Mouse (Mus musculus) forebrain, embryonic 11.5 days (tissue): Measurements from ENCODE around the gene Slc5a6. TPM values are rescaled to one million over a fixed set of nuclear protein-coding genes. Genes with fewer than 3 reads are reported as not detected.

Experiments
- ATAC-seq: fragments of 200-750 bp; cut with Nextera tagmentation; replicated peaks from 2 replicates; pipeline ENCODE4 v1.8.0; 2017; ENCODE audit warnings: moderate TSS enrichment; ENCODE audit not compliant: low FRiP score
- DNase-seq: peaks from one replicate; pipeline ENCODE4 v3.0.0-alpha.2; 2017; ENCODE audit warnings: low spot score
- H3K27ac ChIP-seq: fragments of 300-500 bp; sonication (generic); 2 replicates; pipeline ENCODE4 v1.5.1; 2014; ENCODE audit warnings: low read depth, low read length
- H3K27me3 ChIP-seq: fragments of 300-500 bp; sonication (generic); 2 replicates; pipeline ENCODE4 v1.6.1; 2014; ENCODE audit warnings: mild to moderate bottlenecking, low read length, mixed read lengths; ENCODE audit not compliant: control insufficient read depth, insufficient read depth
- H3K36me3 ChIP-seq: fragments of 300-500 bp; sonication (generic); 2 replicates; pipeline ENCODE4 v1.6.1; 2014; ENCODE audit warnings: mild to moderate bottlenecking, low read length, moderate library complexity, mixed read lengths; ENCODE audit not compliant: control insufficient read depth, insufficient read depth
- H3K4me1 ChIP-seq: fragments of 300-500 bp; sonication (generic); replicated peaks from 2 replicates; pipeline ENCODE4 v1.6.1; 2014; ENCODE audit warnings: low read length, mixed read lengths; ENCODE audit not compliant: control insufficient read depth, insufficient read depth
- H3K4me2 ChIP-seq: fragments of 300-500 bp; sonication (generic); 2 replicates; pipeline ENCODE4 v1.6.1; 2014; ENCODE audit warnings: low read depth, mild to moderate bottlenecking, low read length, moderate library complexity, mixed read lengths; ENCODE audit not compliant: severe bottlenecking
- H3K4me3 ChIP-seq: fragments of 300-500 bp; sonication (generic); 2 replicates; pipeline ENCODE4 v1.5.1; 2014; ENCODE audit warnings: low read depth, low read length
- H3K9ac ChIP-seq: fragments of 300-500 bp; sonication (generic); 2 replicates; pipeline ENCODE4 v1.6.1; 2014; ENCODE audit warnings: low read length
- H3K9me3 ChIP-seq: fragments of 300-500 bp; sonication (generic); 2 replicates; pipeline ENCODE4 v1.6.1; 2016; ENCODE audit warnings: low read length, mixed read lengths; ENCODE audit not compliant: control insufficient read depth
- WGBS: fragments of 180-500 bp; shearing (Covaris S2); extraction: QIAGEN DNeasy Blood & Tissue Kit; methylation state at CpG from one replicate; pipeline ENCODE4 v1.1.7; 2014; 5-methylcytosine and 5-hydroxymethylcytosine counted together
- polyA plus RNA-seq: library from polyadenylated mRNA; unstranded; fragments of >200 nt; fragmentation: Nextera tagmentation; extraction: Ambion mirVana; gene quantifications from 2 replicates; pipeline ENCODE4 v1.2.1, GENCODE M21; 2014

The Slc5a6 gene
- polyA plus RNA-seq = 10.8 and 10.9 TPM in 2 replicates

GRCm38 (mm10) chr5:31048763-31049641, at the start of gene Slc5a6:
Gene Slc5a6 (minus strand): TSS chr5:31048924.
- Histone ChIP-seq H3K9me3 (no peaks in the 10 kb centered on the region), H3K27me3 (no peaks in the 10 kb centered on the region), H3K4me3 (peak within 1 kb of the TSS; percentile 71), H3K4me1 (0 out of 2 replicates have a peak, but pooled peaks cover 2% of the 10 kb centered on the region), H3K36me3 (no peaks in the 10 kb centered on the region), H3K4me2 (peak within 1 kb of the TSS; percentile 87), H3K27ac (peak within 1 kb of the TSS; percentile 82), H3K9ac (peak within 1 kb of the TSS; percentile 73)
- no peak for DNase-seq
- peak; percentile 34 for ATAC-seq
- WGBS = under 1% methylated on average over 23 of the region's 23 CpGs

- Histone ChIP-seq H3K4me2 (no peak overlapping the region; the same call in 1 of the 2 replicates), H3K36me3 (no peaks in the 10 kb centered on the region)
Observed at GRCm38 (mm10) chr5:31095711-31096480, 47.2 kb upstream of the Slc5a6 start.

GRCm38 (mm10) chr5:31094799-31095691, 46.3 kb upstream of the Slc5a6 start:
- peak overlapping the region; percentile 17 for H3K4me3 ChIP-seq
- no peak for ATAC-seq

More at GRCm38 (mm10) chr5:31095711-31096480, 47.2 kb upstream of the Slc5a6 start:
- DNase-seq (no peak), ATAC-seq (no peak)
- peaks cover 61% of the 10 kb centered on the region for H3K27me3 ChIP-seq
- H3K4me1 ChIP-seq = peaks cover 19% of the 10 kb centered on the region
- WGBS = 24% methylated on average over 11 of the region's 11 CpGs
- no peak overlapping the region for H3K9ac ChIP-seq
- H3K4me3 ChIP-seq = peak overlapping the region; percentile 17; the same call in 1 of the 2 replicates
- no peaks in the 10 kb centered on the region for H3K9me3 ChIP-seq
- no peak overlapping the region for H3K27ac ChIP-seq

GRCm38 (mm10) chr5:31094100-31094798, 45.5 kb upstream of the Slc5a6 start:
- Histone ChIP-seq H3K9ac (no peak overlapping the region), H3K4me1 (peaks cover 19% of the 10 kb centered on the region), H3K27me3 (peaks cover 71% of the 10 kb centered on the region), H3K4me3 (peak overlapping the region; percentile 17; the same call in 1 of the 2 replicates), H3K4me2 (peak overlapping the region; percentile 35; the same call in 1 of the 2 replicates), H3K27ac (no peak overlapping the region), H3K36me3 (no peaks in the 10 kb centered on the region), H3K9me3 (no peaks in the 10 kb centered on the region)
- ATAC-seq (no peak), DNase-seq (no peak)
- 2% methylated on average over 29 of the region's 29 CpGs for WGBS

More at GRCm38 (mm10) chr5:31094799-31095691, 46.3 kb upstream of the Slc5a6 start:
- DNase-seq = no peak
- Histone ChIP-seq H3K27ac (no peak overlapping the region), H3K4me1 (peaks cover 19% of the 10 kb centered on the region), H3K9ac (no peak overlapping the region), H3K9me3 (no peaks in the 10 kb centered on the region), H3K4me2 (peak overlapping the region; percentile 35; the same call in 1 of the 2 replicates), H3K27me3 (peaks cover 69% of the 10 kb centered on the region), H3K36me3 (no peaks in the 10 kb centered on the region)
- under 1% methylated on average over 59 of the region's 59 CpGs for WGBS

- DNase-seq (peak; percentile 71), ATAC-seq (peak; percentile 51)
- Histone ChIP-seq H3K4me1 (peaks cover 19% of the 10 kb centered on the region), H3K4me3 (peak overlapping the region; percentile 36), H3K36me3 (no peaks in the 10 kb centered on the region), H3K9me3 (no peaks in the 10 kb centered on the region), H3K4me2 (peak overlapping the region; percentile 61), H3K27ac (no peak overlapping the region), H3K27me3 (peaks cover 71% of the 10 kb centered on the region), H3K9ac (peak overlapping the region; percentile 32)
- WGBS = under 1% methylated on average over 44 of the region's 54 CpGs
Observed at GRCm38 (mm10) chr5:31093151-31094041, 44.7 kb upstream of the Slc5a6 start.

- H3K4me1 ChIP-seq = peaks cover 19% of the 10 kb centered on the region
- WGBS = 3% methylated on average over 26 of the region's 53 CpGs
- ATAC-seq = no peak
- no peak for DNase-seq
- peak overlapping the region; percentile 61 for H3K4me2 ChIP-seq
- H3K9me3 ChIP-seq = no peaks in the 10 kb centered on the region
- H3K27me3 ChIP-seq = peaks cover 70% of the 10 kb centered on the region
- peak overlapping the region; percentile 36 for H3K4me3 ChIP-seq
- no peak overlapping the region for H3K27ac ChIP-seq
- H3K9ac ChIP-seq = peak overlapping the region; percentile 29; the same call in 1 of the 2 replicates
- H3K36me3 ChIP-seq = no peaks in the 10 kb centered on the region
Observed at GRCm38 (mm10) chr5:31092231-31092975, 43.7 kb upstream of the Slc5a6 start.
